Mouse (Mus musculus): ENCODE results near the gene Tmem132c.

- TF ChIP-seq POLR2A (IDR thresholded peaks at IDR 0.05; ENCODE audit: borderline replicate concordance, extremely low read depth, insufficient read depth, insufficient read length, poor library complexity, severe bottlenecking) (no peak), CTCF (IDR thresholded peaks at IDR 0.05; ENCODE audit: borderline replicate concordance, extremely low read depth, insufficient read depth, insufficient read length) (no peak)
These were observed 104.8 kb downstream of the Tmem132c start for GRCm38 (mm10) chr5:127346364-127346763.
